Mouse (Mus musculus): ENCODE data around the gene Sdf4.
A peak's percentile ranks its signal among the peaks of the same experiment; 100 is the strongest.

Gene Sdf4

GRCm38 (mm10) chr4:155992241-155992905, at the start of gene Sdf4, which contains the start of gene B3galt6:
Sdf4 (plus strand) TSS chr4:155992872.
B3galt6 (minus strand) TSS chr4:155992649.
- peak; percentile 78 for DNase-seq (ENCODE audit: low read depth)

GRCm38 (mm10) chr4:155943049-155943452, 49.6 kb upstream of the Sdf4 start:
- DNase-seq (ENCODE audit: low read depth): no peak

GRCm38 (mm10) chr4:155943534-155944249, 49.0 kb upstream of the Sdf4 start, which contains the start of gene Ube2j2:
Ube2j2 (plus strand) TSS chr4:155943831.
- DNase-seq (ENCODE audit: low read depth): peak; percentile 82

- no peak for DNase-seq (ENCODE audit: low read depth)
Observed at GRCm38 (mm10) chr4:155944271-155944670, 48.4 kb upstream of the Sdf4 start.

GRCm38 (mm10) chr4:155947094-155947493, 45.6 kb upstream of the Sdf4 start:
- no peak for DNase-seq (ENCODE audit: low read depth)

GRCm38 (mm10) chr4:155955491-155955890, 37.2 kb upstream of the Sdf4 start:
- DNase-seq (ENCODE audit: low read depth): no peak

- DNase-seq (ENCODE audit: low read depth): peak; percentile 88
Observed at GRCm38 (mm10) chr4:155959275-155959674, 33.4 kb upstream of the Sdf4 start.

- peak; percentile 61 for DNase-seq (ENCODE audit: low read depth)
Observed at GRCm38 (mm10) chr4:155962167-155962971, 30.3 kb upstream of the Sdf4 start, which contains the start of gene C1qtnf12. C1qtnf12 (plus strand) TSS chr4:155962318.

- DNase-seq (ENCODE audit: low read depth): no peak
Observed at GRCm38 (mm10) chr4:155963106-155963505, 29.6 kb upstream of the Sdf4 start.

GRCm38 (mm10) chr4:155964396-155964795, 28.3 kb upstream of the Sdf4 start:
- DNase-seq (ENCODE audit: low read depth): no peak

- no peak for DNase-seq (ENCODE audit: low read depth)
Observed at GRCm38 (mm10) chr4:155969043-155969653, 23.5 kb upstream of the Sdf4 start.

- no peak for DNase-seq (ENCODE audit: low read depth)
Observed at GRCm38 (mm10) chr4:155970286-155970685, 22.4 kb upstream of the Sdf4 start.

GRCm38 (mm10) chr4:155972651-155973050, 20.0 kb upstream of the Sdf4 start:
- no peak for DNase-seq (ENCODE audit: low read depth)

GRCm38 (mm10) chr4:155973239-155973638, 19.4 kb upstream of the Sdf4 start:
- no peak for DNase-seq (ENCODE audit: low read depth)

- no peak for DNase-seq (ENCODE audit: low read depth)
Observed at GRCm38 (mm10) chr4:155981436-155982082, 11.1 kb upstream of the Sdf4 start.

GRCm38 (mm10) chr4:155983788-155984187, 8.9 kb upstream of the Sdf4 start:
- no peak for DNase-seq (ENCODE audit: low read depth)

- DNase-seq (ENCODE audit: low read depth): no peak
Observed at GRCm38 (mm10) chr4:155991211-155991907, 1.3 kb upstream of the Sdf4 start.

GRCm38 (mm10) chr4:155991908-155992230, 803 bp upstream of the Sdf4 start:
- no peak for DNase-seq (ENCODE audit: low read depth)

GRCm38 (mm10) chr4:155992906-155993547, 355 bp downstream of the Sdf4 start:
- peak; percentile 93 for DNase-seq (ENCODE audit: low read depth)

- no peak for DNase-seq (ENCODE audit: low read depth)
Observed at GRCm38 (mm10) chr4:155993606-155994005, 934 bp downstream of the Sdf4 start.

GRCm38 (mm10) chr4:156004109-156004508, 11.4 kb downstream of the Sdf4 start:
- no peak for DNase-seq (ENCODE audit: low read depth)
